Mouse (Mus musculus): ENCODE measurements around the gene Apba2. TPM values are rescaled to one million over a fixed set of nuclear protein-coding genes. Genes with fewer than 3 reads are reported as not detected.

Gene Apba2
- polyA plus RNA-seq, 1 experiment from 2014 or later, result 2.9 TPM

- Histone ChIP-seq H3K9me3 (no peaks in the 10 kb centered on the region), H3K27me3 (no peaks in the 10 kb centered on the region), H3K4me1 (no peaks in the 10 kb centered on the region), H3K36me3 (no peaks in the 10 kb centered on the region), H3K9ac (no peak overlapping the region), H3K4me3 (no peak overlapping the region), H3K4me2 (no peak overlapping the region), H3K27ac (no peak overlapping the region)
- 69% methylated on average over 4 of the region's 4 CpGs for WGBS
- ATAC-seq (ENCODE audit: borderline replicate concordance, extremely low read depth, low FRiP score, low TSS enrichment), result no peak
Measured at GRCm38 (mm10) chr7:64610875-64611274, 109.4 kb downstream of the Apba2 start.

- ATAC-seq (ENCODE audit: borderline replicate concordance, extremely low read depth, low FRiP score, low TSS enrichment), result no peak
- WGBS, result 86% methylated on average over 4 of the region's 4 CpGs
- no peaks in the 10 kb centered on the region for H3K4me1 ChIP-seq
- H3K9ac ChIP-seq, result no peak overlapping the region
- H3K4me3 ChIP-seq, result no peak overlapping the region
- no peaks in the 10 kb centered on the region for H3K36me3 ChIP-seq
- no peak overlapping the region for H3K27ac ChIP-seq
- no peaks in the 10 kb centered on the region for H3K9me3 ChIP-seq
- H3K27me3 ChIP-seq, result no peaks in the 10 kb centered on the region
- H3K4me2 ChIP-seq, result no peak overlapping the region
Measured at GRCm38 (mm10) chr7:64619261-64619660, 117.8 kb downstream of the Apba2 start.

GRCm38 (mm10) chr7:64626494-64626893, 125.0 kb downstream of the Apba2 start:
- H3K36me3 ChIP-seq, result no peaks in the 10 kb centered on the region
- 38% methylated on average over 8 of the region's 8 CpGs for WGBS
- no peak overlapping the region for H3K4me3 ChIP-seq
- ATAC-seq (ENCODE audit: borderline replicate concordance, extremely low read depth, low FRiP score, low TSS enrichment), result peak; percentile 76; the same call in 1 of the 2 replicates
- no peak overlapping the region for H3K4me2 ChIP-seq
- no peaks in the 10 kb centered on the region for H3K4me1 ChIP-seq
- H3K9ac ChIP-seq, result no peak overlapping the region
- no peaks in the 10 kb centered on the region for H3K27me3 ChIP-seq
- H3K9me3 ChIP-seq, result no peaks in the 10 kb centered on the region
- H3K27ac ChIP-seq, result peak overlapping the region; percentile 42

GRCm38 (mm10) chr7:64627972-64628655, 126.6 kb downstream of the Apba2 start:
- Histone ChIP-seq H3K4me2 (no peak overlapping the region), H3K27me3 (no peaks in the 10 kb centered on the region), H3K9me3 (no peaks in the 10 kb centered on the region), H3K9ac (no peak overlapping the region), H3K4me1 (no peaks in the 10 kb centered on the region), H3K4me3 (no peak overlapping the region), H3K36me3 (no peaks in the 10 kb centered on the region), H3K27ac (no peak overlapping the region)
- ATAC-seq (ENCODE audit: borderline replicate concordance, extremely low read depth, low FRiP score, low TSS enrichment), result no peak
- WGBS, result 68% methylated on average over 8 of the region's 8 CpGs

GRCm38 (mm10) chr7:64630697-64631096, 129.2 kb downstream of the Apba2 start:
- Histone ChIP-seq H3K36me3 (no peaks in the 10 kb centered on the region), H3K9ac (no peak overlapping the region), H3K4me3 (no peak overlapping the region), H3K9me3 (no peaks in the 10 kb centered on the region), H3K27ac (no peak overlapping the region), H3K27me3 (no peaks in the 10 kb centered on the region), H3K4me2 (no peak overlapping the region), H3K4me1 (no peaks in the 10 kb centered on the region)
- 76% methylated on average over 6 of the region's 6 CpGs for whole genome bisulfite sequencing
- ATAC-seq (ENCODE audit: borderline replicate concordance, extremely low read depth, low FRiP score, low TSS enrichment), result no peak

- no peak for ATAC-seq (ENCODE audit: borderline replicate concordance, extremely low read depth, low FRiP score, low TSS enrichment)
- no peak overlapping the region for H3K9ac ChIP-seq
- H3K27ac ChIP-seq, result no peak overlapping the region
- H3K4me3 ChIP-seq, result no peak overlapping the region
- no peaks in the 10 kb centered on the region for H3K36me3 ChIP-seq
- H3K4me1 ChIP-seq, result no peaks in the 10 kb centered on the region
- H3K4me2 ChIP-seq, result no peak overlapping the region
- WGBS, result 78% methylated on average over 6 of the region's 6 CpGs
- no peaks in the 10 kb centered on the region for H3K9me3 ChIP-seq
- H3K27me3 ChIP-seq, result no peaks in the 10 kb centered on the region
Measured at GRCm38 (mm10) chr7:64631131-64631530, 129.6 kb downstream of the Apba2 start.

- no peak overlapping the region for H3K9ac ChIP-seq
- no peaks in the 10 kb centered on the region for H3K9me3 ChIP-seq
- WGBS, result 68% methylated on average over 6 of the region's 6 CpGs
- H3K4me3 ChIP-seq, result no peak overlapping the region
- no peaks in the 10 kb centered on the region for H3K27me3 ChIP-seq
- no peaks in the 10 kb centered on the region for H3K36me3 ChIP-seq
- no peak overlapping the region for H3K4me2 ChIP-seq
- no peaks in the 10 kb centered on the region for H3K4me1 ChIP-seq
- no peak overlapping the region for H3K27ac ChIP-seq
- no peak for ATAC-seq (ENCODE audit: borderline replicate concordance, extremely low read depth, low FRiP score, low TSS enrichment)
Measured at GRCm38 (mm10) chr7:64631781-64632351, 130.4 kb downstream of the Apba2 start.

- H3K4me1 ChIP-seq, result no peaks in the 10 kb centered on the region
- no peaks in the 10 kb centered on the region for H3K27me3 ChIP-seq
- H3K9ac ChIP-seq, result no peak overlapping the region
- H3K9me3 ChIP-seq, result no peaks in the 10 kb centered on the region
- no peak overlapping the region for H3K27ac ChIP-seq
- no peak overlapping the region for H3K4me3 ChIP-seq
- no peak for ATAC-seq (ENCODE audit: borderline replicate concordance, extremely low read depth, low FRiP score, low TSS enrichment)
- H3K36me3 ChIP-seq, result no peaks in the 10 kb centered on the region
- H3K4me2 ChIP-seq, result no peak overlapping the region
- WGBS, result 41% methylated on average over 4 of the region's 4 CpGs
Measured at GRCm38 (mm10) chr7:64633182-64633581, 131.7 kb downstream of the Apba2 start.

- WGBS, result 79% methylated on average over 5 of the region's 5 CpGs
- no peak overlapping the region for H3K9ac ChIP-seq
- H3K4me2 ChIP-seq, result no peak overlapping the region
- no peaks in the 10 kb centered on the region for H3K27me3 ChIP-seq
- no peak overlapping the region for H3K27ac ChIP-seq
- no peak overlapping the region for H3K4me3 ChIP-seq
- no peaks in the 10 kb centered on the region for H3K36me3 ChIP-seq
- H3K4me1 ChIP-seq, result no peaks in the 10 kb centered on the region
- H3K9me3 ChIP-seq, result no peaks in the 10 kb centered on the region
- ATAC-seq (ENCODE audit: borderline replicate concordance, extremely low read depth, low FRiP score, low TSS enrichment), result no peak
Measured at GRCm38 (mm10) chr7:64633916-64634315, 132.4 kb downstream of the Apba2 start.

GRCm38 (mm10) chr7:64634482-64634881, 133.0 kb downstream of the Apba2 start:
- no peak for ATAC-seq (ENCODE audit: borderline replicate concordance, extremely low read depth, low FRiP score, low TSS enrichment)
- no peaks in the 10 kb centered on the region for H3K27me3 ChIP-seq

GRCm38 (mm10) chr7:64638922-64639321, 137.4 kb downstream of the Apba2 start:
- H3K27me3 ChIP-seq, result no peaks in the 10 kb centered on the region
- no peaks in the 10 kb centered on the region for H3K36me3 ChIP-seq
- H3K4me1 ChIP-seq, result no peaks in the 10 kb centered on the region
- no peaks in the 10 kb centered on the region for H3K9me3 ChIP-seq
- no peak for ATAC-seq (ENCODE audit: borderline replicate concordance, extremely low read depth, low FRiP score, low TSS enrichment)
- H3K9ac ChIP-seq, result no peak overlapping the region
- no peak overlapping the region for H3K4me2 ChIP-seq
- 54% methylated on average over 4 of the region's 4 CpGs for WGBS
- H3K4me3 ChIP-seq, result no peak overlapping the region
- no peak overlapping the region for H3K27ac ChIP-seq

More at GRCm38 (mm10) chr7:64634482-64634881, 133.0 kb downstream of the Apba2 start:
- no peak overlapping the region for H3K4me3 ChIP-seq
- H3K4me1 ChIP-seq, result no peaks in the 10 kb centered on the region
- no peaks in the 10 kb centered on the region for H3K9me3 ChIP-seq
- no peak overlapping the region for H3K4me2 ChIP-seq
- H3K36me3 ChIP-seq, result no peaks in the 10 kb centered on the region
- H3K27ac ChIP-seq, result no peak overlapping the region
- H3K9ac ChIP-seq, result no peak overlapping the region

- Histone ChIP-seq H3K27ac (no peak overlapping the region), H3K36me3 (no peaks in the 10 kb centered on the region), H3K27me3 (no peaks in the 10 kb centered on the region), H3K9me3 (no peaks in the 10 kb centered on the region), H3K4me3 (no peak overlapping the region), H3K4me2 (no peak overlapping the region), H3K4me1 (no peaks in the 10 kb centered on the region), H3K9ac (no peak overlapping the region)
- no peak for ATAC-seq (ENCODE audit: borderline replicate concordance, extremely low read depth, low FRiP score, low TSS enrichment)
- WGBS, result 96% methylated on average over 3 of the region's 3 CpGs
Measured at GRCm38 (mm10) chr7:64640651-64641050, 139.1 kb downstream of the Apba2 start.
